Mouse (Mus musculus): ENCODE results near the gene Usp24. TPM values are rescaled to one million over a fixed set of nuclear protein-coding genes. Genes with fewer than 3 reads are reported as not detected.

The Usp24 gene
- 9.0 and 9.4 TPM in 2 replicates for polyA plus RNA-seq (2015; fragmentation: Nextera tagmentation; extraction: Ambion mirVana)

GRCm38 (mm10) chr4:106315921-106316350 lies at the start of gene Usp24:
Gene Usp24, plus strand, starts transcription at chr4:106316213.
- H3K4me3 ChIP-seq = peak within 1 kb of the TSS; percentile 95
- H3K9me3 ChIP-seq = no peaks in the 10 kb centered on the region
- H3K27me3 ChIP-seq = no peaks in the 10 kb centered on the region
- peak within 1 kb of the TSS; percentile 91 for H3K27ac ChIP-seq
- H3K4me1 ChIP-seq = peaks cover 42% of the 10 kb centered on the region
- 0% methylated on average over 59 of the region's 60 CpGs for WGBS
- H3K4me2 ChIP-seq (replicated peaks) = peak within 1 kb of the TSS; percentile 92
- H3K9ac ChIP-seq = peak within 1 kb of the TSS; percentile 94
- no peaks in the 10 kb centered on the region for H3K36me3 ChIP-seq
- ATAC-seq (ENCODE audit: low FRiP score, low read depth) = peak; percentile 90

- Histone ChIP-seq H3K9ac (no peak overlapping the region), H3K27me3 (no peaks in the 10 kb centered on the region), H3K36me3 (no peaks in the 10 kb centered on the region), H3K4me1 (peaks cover 13% of the 10 kb centered on the region), H3K9me3 (no peaks in the 10 kb centered on the region), H3K4me3 (no peak overlapping the region), H3K4me2 (replicated peaks) (no peak overlapping the region), H3K27ac (no peak overlapping the region)
- 55% methylated on average over 2 of the region's 2 CpGs for WGBS
- no peak for ATAC-seq (ENCODE audit: low FRiP score, low read depth)
Observed at GRCm38 (mm10) chr4:106276937-106277336, 39.1 kb upstream of the Usp24 start.

- 21% methylated on average over 4 of the region's 4 CpGs for WGBS
- no peaks in the 10 kb centered on the region for H3K36me3 ChIP-seq
Observed at GRCm38 (mm10) chr4:106279177-106279576, 36.8 kb upstream of the Usp24 start.

GRCm38 (mm10) chr4:106281128-106281491 lies 34.9 kb upstream of the Usp24 start:
- 48% methylated on average over 2 of the region's 2 CpGs for WGBS
- H3K27ac ChIP-seq = peak overlapping the region; percentile 55; the same call in 1 of the 2 replicates

More at GRCm38 (mm10) chr4:106279177-106279576, 36.8 kb upstream of the Usp24 start:
- H3K4me3 ChIP-seq = no peak overlapping the region
- H3K27ac ChIP-seq = no peak overlapping the region
- no peak overlapping the region for H3K4me2 ChIP-seq (replicated peaks)
- H3K4me1 ChIP-seq = peaks cover 19% of the 10 kb centered on the region
- no peak for ATAC-seq (ENCODE audit: low FRiP score, low read depth)
- H3K27me3 ChIP-seq = no peaks in the 10 kb centered on the region
- no peaks in the 10 kb centered on the region for H3K9me3 ChIP-seq
- no peak overlapping the region for H3K9ac ChIP-seq

GRCm38 (mm10) chr4:106281492-106282122 lies 34.4 kb upstream of the Usp24 start:
- Histone ChIP-seq H3K4me3 (no peak overlapping the region), H3K9ac (no peak overlapping the region), H3K27ac (peak overlapping the region; percentile 61; the same call in 1 of the 2 replicates), H3K27me3 (no peaks in the 10 kb centered on the region), H3K4me1 (peaks cover 19% of the 10 kb centered on the region), H3K9me3 (no peaks in the 10 kb centered on the region), H3K36me3 (no peaks in the 10 kb centered on the region), H3K4me2 (replicated peaks) (peak overlapping the region; percentile 44)
- peak; percentile 84 for ATAC-seq (ENCODE audit: low FRiP score, low read depth)
- 20% methylated on average over 8 of the region's 8 CpGs for WGBS

More at GRCm38 (mm10) chr4:106281128-106281491, 34.9 kb upstream of the Usp24 start:
- H3K4me2 ChIP-seq (replicated peaks) = peak overlapping the region; percentile 44
- ATAC-seq (ENCODE audit: low FRiP score, low read depth) = peak; percentile 44; the same call in 1 of the 2 replicates
- H3K9me3 ChIP-seq = no peaks in the 10 kb centered on the region
- H3K4me3 ChIP-seq = no peak overlapping the region
- H3K36me3 ChIP-seq = no peaks in the 10 kb centered on the region
- no peak overlapping the region for H3K9ac ChIP-seq
- no peaks in the 10 kb centered on the region for H3K27me3 ChIP-seq
- H3K4me1 ChIP-seq = peaks cover 19% of the 10 kb centered on the region

GRCm38 (mm10) chr4:106282123-106282510 lies 33.9 kb upstream of the Usp24 start:
- no peak for ATAC-seq (ENCODE audit: low FRiP score, low read depth)
- Histone ChIP-seq H3K4me2 (replicated peaks) (peak overlapping the region; percentile 44), H3K9ac (no peak overlapping the region), H3K27ac (peak overlapping the region; percentile 61; the same call in 1 of the 2 replicates), H3K9me3 (no peaks in the 10 kb centered on the region), H3K4me1 (peaks cover 19% of the 10 kb centered on the region), H3K4me3 (no peak overlapping the region), H3K27me3 (no peaks in the 10 kb centered on the region), H3K36me3 (no peaks in the 10 kb centered on the region)
- 60% methylated on average over 3 of the region's 3 CpGs for WGBS

- 77% methylated on average over 4 of the region's 4 CpGs for WGBS
Observed at GRCm38 (mm10) chr4:106286958-106287743, 28.9 kb upstream of the Usp24 start.

GRCm38 (mm10) chr4:106290201-106290600 lies 25.8 kb upstream of the Usp24 start:
- ATAC-seq (ENCODE audit: low FRiP score, low read depth) = no peak
- Histone ChIP-seq H3K9ac (no peak overlapping the region), H3K4me3 (no peak overlapping the region), H3K4me1 (peaks cover 3% of the 10 kb centered on the region; the same call in 1 of the 2 replicates), H3K27me3 (no peaks in the 10 kb centered on the region), H3K9me3 (no peaks in the 10 kb centered on the region), H3K4me2 (replicated peaks) (no peak overlapping the region), H3K36me3 (no peaks in the 10 kb centered on the region), H3K27ac (no peak overlapping the region)
- 93% methylated on average over 2 of the region's 2 CpGs for WGBS

More at GRCm38 (mm10) chr4:106286958-106287743, 28.9 kb upstream of the Usp24 start:
- Histone ChIP-seq H3K9me3 (no peaks in the 10 kb centered on the region), H3K27me3 (no peaks in the 10 kb centered on the region), H3K27ac (no peak overlapping the region), H3K36me3 (no peaks in the 10 kb centered on the region), H3K4me3 (no peak overlapping the region), H3K4me2 (replicated peaks) (no peak overlapping the region), H3K9ac (no peak overlapping the region), H3K4me1 (peaks cover 4% of the 10 kb centered on the region)
- no peak for ATAC-seq (ENCODE audit: low FRiP score, low read depth)

GRCm38 (mm10) chr4:106292823-106293222 lies 23.2 kb upstream of the Usp24 start:
- Histone ChIP-seq H3K4me2 (replicated peaks) (no peak overlapping the region), H3K4me1 (peaks cover 9% of the 10 kb centered on the region; the same call in 1 of the 2 replicates), H3K9ac (no peak overlapping the region), H3K36me3 (no peaks in the 10 kb centered on the region), H3K27me3 (no peaks in the 10 kb centered on the region), H3K9me3 (no peaks in the 10 kb centered on the region), H3K27ac (no peak overlapping the region), H3K4me3 (no peak overlapping the region)
- no peak for ATAC-seq (ENCODE audit: low FRiP score, low read depth)
- 85% methylated on average over 4 of the region's 4 CpGs for WGBS

GRCm38 (mm10) chr4:106293378-106294090 lies 22.5 kb upstream of the Usp24 start:
- WGBS = 77% methylated on average over 6 of the region's 6 CpGs
- Histone ChIP-seq H3K27ac (no peak overlapping the region), H3K9me3 (no peaks in the 10 kb centered on the region), H3K4me1 (peaks cover 9% of the 10 kb centered on the region; the same call in 1 of the 2 replicates), H3K36me3 (no peaks in the 10 kb centered on the region), H3K4me3 (no peak overlapping the region), H3K27me3 (no peaks in the 10 kb centered on the region), H3K4me2 (replicated peaks) (no peak overlapping the region), H3K9ac (no peak overlapping the region)
- ATAC-seq (ENCODE audit: low FRiP score, low read depth) = no peak

GRCm38 (mm10) chr4:106295696-106296095 lies 20.3 kb upstream of the Usp24 start:
- no peaks in the 10 kb centered on the region for H3K36me3 ChIP-seq
- no peak overlapping the region for H3K9ac ChIP-seq
- no peak overlapping the region for H3K4me2 ChIP-seq (replicated peaks)
- 41% methylated on average over 4 of the region's 4 CpGs for WGBS
- H3K4me3 ChIP-seq = no peak overlapping the region
- H3K27ac ChIP-seq = no peak overlapping the region
- no peaks in the 10 kb centered on the region for H3K27me3 ChIP-seq
- H3K9me3 ChIP-seq = no peaks in the 10 kb centered on the region
- ATAC-seq (ENCODE audit: low FRiP score, low read depth) = no peak
- H3K4me1 ChIP-seq = peaks cover 9% of the 10 kb centered on the region; the same call in 1 of the 2 replicates

Measured in limb, embryonic 13.5 days (tissue).